Mouse (Mus musculus) cerebellum, postnatal 4 days (tissue): ENCODE results near the gene Cobll1.

ENCODE experiments used
- DNase-seq, 2 experiments: peaks; one replicate each; pipeline ENCODE4 v3.0.0; 2022; ENCODE audit warnings: low spot score in 2 of 2, mixed read lengths in 1 of 2

Gene Cobll1

DNA sequence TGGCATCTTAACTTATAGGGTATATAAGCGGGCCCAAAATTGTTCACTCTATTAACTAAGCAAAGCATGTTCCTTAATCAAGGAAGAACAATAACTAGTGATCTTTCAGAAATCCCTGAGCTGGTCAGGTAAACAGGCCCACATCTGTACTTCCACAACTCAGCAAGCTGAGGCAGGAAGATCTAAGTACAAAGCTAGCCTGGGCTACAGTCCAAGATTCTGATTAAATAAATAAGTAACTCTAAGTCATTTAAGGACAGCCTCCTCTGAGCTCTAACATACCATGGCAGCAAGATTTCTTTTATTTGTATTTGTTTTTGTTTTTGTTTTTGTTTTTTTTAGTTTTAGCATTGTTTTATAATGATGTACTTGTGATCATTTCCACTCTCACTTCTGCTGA lies 42.2 kb downstream of the Cobll1 start:
- DNase-seq: no peak

DNA sequence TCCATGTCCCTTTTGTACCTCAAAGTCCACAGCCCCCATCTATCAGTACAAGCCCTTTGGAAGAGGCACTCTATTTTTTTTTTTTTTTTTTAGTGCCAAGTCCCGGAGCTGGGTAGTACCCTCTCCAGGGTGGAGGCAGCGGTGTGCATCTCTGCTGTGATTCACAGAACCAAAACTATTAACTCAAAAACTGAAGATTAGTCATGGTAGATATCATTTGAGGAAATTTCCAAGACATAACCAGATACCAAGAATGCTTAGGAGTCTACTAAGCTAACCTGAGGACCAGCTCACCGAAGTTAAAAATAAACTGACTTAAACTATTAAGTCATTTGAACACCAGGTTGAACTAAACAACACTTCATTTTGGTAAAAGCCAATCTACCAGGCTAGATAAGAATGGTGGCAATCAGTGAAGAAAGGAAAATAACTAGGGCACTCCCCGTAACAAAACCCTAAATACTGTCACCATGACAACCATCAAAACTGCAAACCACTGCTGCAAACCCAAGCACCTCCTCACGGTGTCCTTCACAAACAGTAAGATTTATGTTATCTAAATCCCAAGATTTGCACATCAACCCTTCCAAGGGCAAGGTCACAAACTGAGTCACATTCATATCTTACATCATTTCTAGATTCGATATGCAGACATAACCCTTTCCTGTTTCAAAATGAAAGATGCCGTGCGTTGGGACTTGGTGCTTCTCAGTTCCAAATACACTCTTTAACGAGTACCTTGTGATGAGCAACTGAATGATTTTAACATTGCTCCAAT lies 43.8 kb downstream of the Cobll1 start:
- DNase-seq: no peak

DNA sequence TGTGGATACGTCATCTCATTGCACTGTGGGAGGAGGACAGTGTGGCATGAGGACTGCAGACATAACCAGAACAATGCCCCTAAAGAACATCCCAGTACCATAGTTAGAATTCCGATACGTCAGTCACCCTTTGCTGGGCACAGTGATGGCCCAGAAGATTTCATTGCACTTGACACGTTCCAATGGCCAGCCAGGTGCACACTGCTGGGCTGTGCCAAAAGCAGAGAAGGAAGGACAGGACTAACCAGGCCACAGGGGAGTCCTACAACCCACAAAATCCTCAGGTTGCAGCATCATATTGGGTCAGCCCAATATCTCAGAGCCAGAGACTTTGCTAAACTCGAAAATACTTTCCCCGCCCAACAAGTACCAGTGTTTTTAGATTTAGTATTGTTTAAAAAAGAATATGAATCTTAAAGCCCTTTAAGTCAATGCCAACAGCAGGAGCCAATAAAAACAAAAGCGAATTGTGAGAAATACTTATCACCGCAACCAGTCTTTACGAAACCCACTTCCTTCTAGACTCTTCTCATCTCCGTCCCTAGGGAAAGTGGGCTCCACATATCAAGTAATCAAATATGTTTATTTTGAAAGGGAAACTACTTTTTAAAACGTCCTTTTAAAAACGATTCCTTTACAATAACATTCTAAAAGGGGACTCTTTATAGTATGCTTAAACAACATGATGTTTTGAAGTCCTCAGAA lies 46.0 kb downstream of the Cobll1 start:
- DNase-seq: no peak

GRCm38 (mm10) chr2:65191398-65191797 lies 47.8 kb downstream of the Cobll1 start:
- no peak for DNase-seq

- DNase-seq: no peak
Measured at GRCm38 (mm10) chr2:65189346-65189745, 49.9 kb downstream of the Cobll1 start.

GRCm38 (mm10) chr2:65188585-65188984 lies 50.6 kb downstream of the Cobll1 start:
- no peak for DNase-seq

DNA sequence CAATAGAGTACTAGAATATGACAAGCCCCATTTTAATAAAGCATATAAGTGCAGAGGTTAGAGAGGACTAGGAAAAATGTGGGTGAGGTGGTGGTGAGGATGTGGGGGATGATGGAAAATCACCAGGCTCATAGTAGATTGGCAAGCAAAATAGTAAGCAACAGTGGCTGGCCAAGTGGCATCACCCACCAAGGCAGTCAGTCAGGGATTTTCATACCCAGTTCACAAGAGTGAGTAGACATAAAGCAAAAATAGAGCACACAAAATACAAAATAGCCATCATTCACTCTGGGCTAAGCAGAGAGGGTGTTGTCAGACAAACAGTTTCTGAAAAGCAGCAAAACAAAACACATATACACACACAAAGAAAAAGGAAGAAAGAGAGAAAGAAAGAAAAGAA lies 51.6 kb downstream of the Cobll1 start:
- DNase-seq: no peak

DNA sequence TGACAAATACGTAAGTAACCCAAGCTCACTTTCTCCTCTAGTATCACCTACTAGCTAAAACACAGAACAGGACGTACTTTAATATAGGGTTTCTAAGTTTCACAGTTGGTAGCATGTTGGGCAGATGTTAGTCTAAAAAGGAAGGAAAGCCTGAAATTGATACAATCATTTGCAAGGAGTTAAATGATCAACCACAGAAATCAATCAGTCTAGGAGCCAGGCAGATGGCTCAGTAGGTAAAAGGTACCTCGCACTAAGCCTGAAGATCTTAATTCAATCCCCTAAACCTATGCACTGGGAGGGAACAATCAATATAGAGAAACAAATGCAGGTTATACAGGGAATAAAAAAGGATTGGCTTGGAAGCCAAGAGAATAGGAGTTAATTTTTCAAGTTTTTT lies 52.0 kb downstream of the Cobll1 start:
- no peak for DNase-seq

- no peak for DNase-seq
Measured at GRCm38 (mm10) chr2:65182747-65183146, 56.5 kb downstream of the Cobll1 start.

DNA sequence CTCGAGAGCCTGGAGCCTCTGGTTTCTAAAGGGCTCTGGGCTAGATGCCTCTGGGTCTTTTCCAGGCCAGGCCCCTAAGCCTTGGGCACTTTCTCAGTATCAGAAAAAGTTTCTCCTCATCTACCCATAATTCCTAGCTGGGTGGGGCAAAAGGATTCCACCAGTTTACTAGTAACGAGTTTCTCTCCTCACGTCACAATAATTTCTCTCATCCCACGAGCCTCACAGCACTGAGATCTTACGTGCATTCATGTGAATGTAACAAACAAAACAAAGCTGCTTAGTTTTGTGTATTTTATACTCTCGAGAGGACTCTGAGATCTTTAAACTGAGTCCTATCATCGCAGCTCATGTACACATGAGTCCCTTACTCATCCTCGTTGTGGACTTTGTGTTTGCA lies 57.5 kb downstream of the Cobll1 start:
- DNase-seq: no peak

DNA sequence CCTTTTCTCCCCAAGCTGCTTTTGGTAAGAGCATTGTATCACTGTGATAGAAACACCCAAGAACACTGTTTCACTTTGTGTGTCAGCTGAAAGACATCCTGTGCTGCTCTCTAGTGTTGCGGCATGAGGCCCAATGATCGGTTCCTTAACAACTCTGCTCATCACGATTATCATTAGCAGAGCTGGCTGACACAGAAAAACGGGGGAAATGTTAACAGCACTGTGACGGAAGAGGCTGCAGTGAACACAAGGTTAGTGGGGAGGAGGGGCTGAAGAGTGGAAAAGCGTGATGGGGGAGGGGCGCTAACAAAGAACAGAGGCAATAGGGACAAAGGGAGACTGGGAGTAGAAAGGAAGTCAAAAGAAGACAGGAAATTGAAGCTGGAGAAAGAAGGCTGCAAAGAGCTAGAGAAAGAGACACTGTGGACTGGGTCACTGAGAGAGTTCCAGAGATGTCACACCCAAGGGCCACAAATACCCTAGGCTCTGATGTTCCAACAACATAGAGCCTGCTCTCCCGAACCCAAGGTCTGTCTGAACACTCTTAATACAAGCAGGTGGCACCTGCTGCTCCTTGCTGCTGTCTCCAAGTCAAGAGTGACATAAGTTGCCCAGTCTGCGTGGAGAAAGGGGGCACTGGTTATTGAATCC lies 58.0 kb downstream of the Cobll1 start:
- DNase-seq: no peak

- DNase-seq: no peak
Measured at GRCm38 (mm10) chr2:65175645-65176044, 63.6 kb downstream of the Cobll1 start.

- no peak for DNase-seq
Measured at GRCm38 (mm10) chr2:65172071-65172470, 67.1 kb downstream of the Cobll1 start.

GRCm38 (mm10) chr2:65171516-65171915 lies 67.7 kb downstream of the Cobll1 start:
- no peak for DNase-seq

DNA sequence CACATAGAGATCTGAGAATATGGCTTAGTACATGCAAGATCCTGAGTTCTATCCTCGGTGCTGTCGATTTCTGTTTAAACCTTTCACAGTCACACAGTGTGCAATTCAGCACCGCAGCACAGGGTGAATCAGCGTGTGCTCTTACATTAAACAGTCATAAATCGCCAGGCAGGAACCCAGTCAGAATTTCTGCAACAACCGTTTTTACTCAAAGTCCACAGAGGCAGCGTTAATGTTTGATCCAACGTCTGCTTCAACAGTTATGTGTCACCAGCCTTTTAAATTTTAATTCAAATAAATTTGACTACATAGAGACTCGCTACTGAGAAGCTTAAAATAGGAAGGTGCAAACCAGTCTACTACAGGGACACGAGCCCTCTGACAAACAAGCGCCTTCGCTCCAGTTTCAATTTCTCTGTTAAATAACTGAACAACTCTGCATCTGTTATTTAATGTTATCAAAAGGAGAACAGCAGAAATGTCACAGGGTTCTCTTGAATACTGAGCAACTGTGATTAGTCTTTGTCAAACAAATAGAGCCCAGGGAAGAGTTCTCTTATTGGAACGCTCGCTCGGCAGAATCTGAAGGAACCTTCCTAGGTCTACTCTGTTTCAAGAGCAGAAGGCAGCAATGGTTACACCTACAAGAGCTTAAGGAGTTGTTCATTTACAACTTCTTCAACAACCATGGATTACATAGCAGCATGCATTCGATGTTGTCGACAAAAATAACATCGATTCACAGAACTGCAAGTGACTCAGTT lies 68.3 kb downstream of the Cobll1 start:
- no peak for DNase-seq

DNA sequence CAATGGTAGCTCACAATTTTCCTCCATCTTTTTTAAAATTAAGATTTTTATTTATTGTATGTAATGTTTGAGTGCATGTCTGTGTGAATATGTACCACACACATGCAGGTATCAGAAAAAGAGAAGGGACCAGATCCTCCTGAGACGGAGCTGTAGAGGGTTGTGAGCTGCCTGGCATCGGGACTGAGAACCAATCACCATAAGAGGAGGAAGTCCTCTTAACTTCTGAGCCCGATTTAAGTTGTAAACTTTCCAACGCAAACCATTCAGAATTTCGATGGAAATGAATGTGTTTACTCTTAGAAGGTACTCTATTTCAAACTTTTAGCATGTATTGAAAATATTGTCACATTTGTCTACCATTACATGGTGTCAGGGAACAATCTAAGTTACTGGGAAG lies 68.9 kb downstream of the Cobll1 start:
- DNase-seq: no peak

GRCm38 (mm10) chr2:65163990-65164389 lies 75.2 kb downstream of the Cobll1 start:
- no peak for DNase-seq

DNA sequence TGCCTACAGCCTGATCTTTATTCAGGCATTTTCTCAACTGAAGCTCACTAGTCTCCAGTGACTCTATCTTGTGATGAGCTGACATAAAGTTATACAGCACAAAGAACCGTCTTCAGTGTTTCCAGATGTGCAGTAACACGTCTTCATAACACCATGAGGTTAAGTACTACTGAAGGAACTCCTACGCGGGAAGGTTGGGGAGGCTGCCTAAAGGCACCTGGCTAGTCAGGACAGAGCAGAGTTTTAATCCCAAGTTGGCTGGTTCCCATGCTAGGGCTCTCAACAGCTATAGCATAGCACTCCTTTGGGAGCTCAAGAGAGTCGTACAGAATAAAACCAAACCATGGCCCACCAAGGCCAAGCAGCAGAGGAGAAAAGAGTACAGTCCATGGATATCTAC lies 76.6 kb downstream of the Cobll1 start:
- DNase-seq: no peak

DNA sequence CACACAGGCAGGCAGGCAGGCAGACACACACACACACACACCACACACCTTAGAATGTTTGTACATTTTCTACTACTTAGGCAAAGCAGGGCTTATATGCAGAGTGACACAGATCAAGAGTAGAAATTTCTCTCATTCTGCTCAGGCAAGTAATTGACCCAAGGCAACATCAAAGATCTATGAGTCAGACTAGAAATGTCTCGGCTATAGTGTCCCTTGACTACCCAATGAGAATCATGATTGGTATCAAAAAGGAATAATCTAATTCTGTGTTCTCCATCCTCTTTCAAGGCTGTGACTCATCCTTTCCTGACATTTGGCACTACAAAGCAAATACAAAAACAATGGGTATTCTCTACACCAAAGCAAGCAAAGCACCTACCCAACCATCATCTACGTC lies 77.5 kb downstream of the Cobll1 start:
- no peak for DNase-seq

DNA sequence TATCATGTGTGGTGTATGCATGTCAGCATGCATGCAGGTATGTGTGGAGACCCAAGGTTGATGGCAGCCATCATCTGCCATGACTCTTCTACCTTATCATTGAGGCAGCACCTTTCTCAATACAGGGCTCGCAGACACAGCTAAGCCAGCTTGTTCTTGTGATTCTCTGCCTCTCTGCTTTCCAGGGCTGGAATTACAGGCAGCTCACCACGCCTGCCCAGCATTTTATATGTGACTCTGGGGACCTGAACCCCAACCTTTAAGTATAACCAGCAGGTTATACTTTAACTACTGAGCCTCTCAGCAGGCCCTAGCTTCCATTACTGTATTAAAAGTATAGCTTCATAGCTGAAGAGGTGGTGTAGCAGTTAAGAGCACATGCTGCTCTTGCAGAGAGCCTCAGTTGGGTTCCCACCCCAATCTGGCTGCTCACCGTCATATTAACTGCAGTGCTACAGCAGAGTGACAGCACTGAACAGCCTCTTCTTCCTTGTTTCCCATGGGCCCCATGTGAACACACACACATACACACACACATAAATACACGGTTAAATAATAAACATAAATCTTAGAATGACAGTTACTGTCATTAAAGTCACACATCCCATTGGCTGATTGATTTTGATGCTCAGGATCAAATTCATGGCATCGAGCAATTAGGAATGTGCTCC lies 81.1 kb downstream of the Cobll1 start:
- DNase-seq: no peak

DNA sequence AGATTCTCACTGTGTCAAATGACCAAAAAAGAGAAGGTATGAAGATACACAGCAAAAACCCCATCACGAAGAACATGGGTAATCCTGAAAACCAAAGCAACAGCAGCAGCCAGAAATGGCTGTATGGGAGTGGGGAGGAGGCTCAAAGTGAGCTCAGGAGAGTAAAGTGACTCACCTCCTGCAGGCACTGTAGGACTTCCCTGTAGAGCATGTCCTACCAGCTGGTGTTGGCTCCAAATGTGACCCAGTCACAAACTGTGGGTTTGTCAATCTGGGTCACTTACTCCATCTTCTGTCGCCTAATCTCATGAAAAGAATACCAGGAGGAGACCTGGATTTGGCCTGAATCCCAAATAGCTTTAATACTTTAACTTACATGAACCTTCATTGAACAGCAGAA lies 81.9 kb downstream of the Cobll1 start:
- no peak for DNase-seq

DNA sequence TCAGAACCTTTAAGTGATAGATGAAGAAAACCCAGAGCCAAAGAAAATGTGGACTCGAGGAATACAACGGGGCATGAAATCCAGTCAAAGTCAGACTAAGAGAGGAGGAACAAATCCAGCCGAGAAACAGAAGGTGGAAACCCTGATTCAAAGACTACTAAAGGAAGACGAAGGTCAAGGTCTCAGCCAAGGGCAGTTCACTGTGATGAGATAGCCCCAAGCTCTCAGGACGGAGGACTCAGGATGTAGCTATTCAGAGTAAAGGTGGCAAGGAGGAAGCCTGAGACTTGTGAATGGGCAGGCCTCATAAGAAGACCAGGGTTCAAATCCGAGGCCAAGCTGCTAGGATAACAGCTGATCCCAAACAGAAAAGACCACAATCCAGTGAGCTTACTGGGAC lies 90.3 kb downstream of the Cobll1 start:
- no peak for DNase-seq
